Mouse (Mus musculus): ENCODE results near the gene Ppp4r1. TPM values are rescaled to one million over a fixed set of nuclear protein-coding genes. Genes with fewer than 3 reads are reported as not detected.

The Ppp4r1 gene
- polyA plus RNA-seq, 1 experiment: 5.2 TPM

DNA sequence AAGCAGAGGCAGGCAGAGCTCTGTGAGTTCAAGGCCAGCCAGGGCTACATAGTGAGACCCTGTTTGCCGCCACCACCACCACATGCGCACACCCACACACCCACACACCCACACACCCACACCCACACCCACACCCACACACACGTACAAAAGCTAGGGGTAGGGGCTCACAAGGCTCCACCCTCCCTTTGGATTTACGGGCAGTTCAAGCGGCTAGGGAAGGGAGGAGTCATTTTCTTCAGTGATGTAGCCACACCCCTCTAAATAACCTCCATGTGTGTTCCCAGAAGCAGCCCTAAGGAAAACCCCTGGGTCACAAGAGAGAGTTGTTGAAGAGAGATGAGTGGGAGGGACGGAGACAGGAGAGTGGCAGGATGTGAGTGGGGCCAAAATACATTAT lies 94.7 kb downstream of the Ppp4r1 start:
- no peak overlapping the region for H3K4me3 ChIP-seq (replicated peaks)
- peaks cover 91% of the 10 kb centered on the region for H3K4me1 ChIP-seq
- no peaks in the 10 kb centered on the region for H3K27me3 ChIP-seq (replicated peaks)
- no peak for TF ChIP-seq FLI1 (IDR thresholded peaks at IDR 0.05; ENCODE audit: low read length)
- no peak for TF ChIP-seq GATA1 (IDR thresholded peaks at IDR 0.05; ENCODE audit: borderline replicate concordance, low read length)
- H3K36me3 ChIP-seq (replicated peaks; ENCODE audit: low read length): peaks cover 52% of the 10 kb centered on the region
- H3K9me3 ChIP-seq: no peaks in the 10 kb centered on the region

- peaks cover 15% of the 10 kb centered on the region for H3K36me3 ChIP-seq (replicated peaks; ENCODE audit: low read length)
- TF ChIP-seq FLI1 (IDR thresholded peaks at IDR 0.05; ENCODE audit: low read length) (no peak), GATA1 (IDR thresholded peaks at IDR 0.05; ENCODE audit: borderline replicate concordance, low read length) (no peak)
- 0 out of 2 replicates have a peak, but pooled peaks cover under 1% of the 10 kb centered on the region for H3K9me3 ChIP-seq
- H3K4me3 ChIP-seq (replicated peaks): peak overlapping the region; percentile 98
- H3K27me3 ChIP-seq (replicated peaks): no peaks in the 10 kb centered on the region
- H3K4me1 ChIP-seq: peaks cover 62% of the 10 kb centered on the region
Measured at GRCm38 (mm10) chr17:65884061-65884669, 101.8 kb downstream of the Ppp4r1 start.

DNA sequence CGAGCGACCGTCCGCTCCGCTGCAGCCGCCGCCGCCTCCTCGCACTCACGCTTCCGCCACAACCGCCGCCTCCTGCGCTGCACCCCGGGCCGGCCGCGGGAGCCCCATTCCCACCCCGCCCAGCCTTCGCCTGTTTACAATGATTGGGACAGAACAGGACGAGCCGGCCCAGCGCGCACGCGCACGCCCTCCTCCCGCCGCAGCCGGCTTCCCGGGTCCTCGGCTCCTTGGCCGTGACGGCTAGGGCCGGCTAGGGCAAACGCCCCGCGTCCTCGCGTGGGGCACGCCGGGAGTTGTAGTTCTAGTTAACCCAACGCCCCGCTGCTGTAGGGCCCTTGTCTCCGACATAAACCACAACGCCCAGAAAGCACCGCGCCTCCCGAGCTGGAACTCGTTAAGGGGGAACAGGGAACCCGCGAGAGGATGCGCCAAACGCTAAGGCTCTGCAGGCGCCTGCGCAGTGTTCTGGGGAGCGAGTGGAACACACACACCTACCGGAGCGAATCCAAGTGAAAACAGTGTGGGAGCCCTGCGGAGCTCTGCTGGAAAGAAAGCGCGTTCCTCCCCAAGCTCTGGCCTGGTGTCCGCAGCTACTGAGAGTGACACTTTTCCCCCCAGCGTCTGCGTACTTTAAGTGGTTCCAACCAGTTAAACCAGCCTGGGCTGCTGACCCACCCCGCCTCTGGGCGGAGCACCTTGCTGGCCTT lies 102.5 kb downstream of the Ppp4r1 start:
- H3K4me1 ChIP-seq: peaks cover 57% of the 10 kb centered on the region
- no peak for TF ChIP-seq FLI1 (IDR thresholded peaks at IDR 0.05; ENCODE audit: low read length)
- no peak for TF ChIP-seq GATA1 (IDR thresholded peaks at IDR 0.05; ENCODE audit: borderline replicate concordance, low read length)
- H3K27me3 ChIP-seq (replicated peaks): no peaks in the 10 kb centered on the region
- H3K9me3 ChIP-seq: 0 out of 2 replicates have a peak, but pooled peaks cover 3% of the 10 kb centered on the region
- peaks cover 12% of the 10 kb centered on the region for H3K36me3 ChIP-seq (replicated peaks; ENCODE audit: low read length)
- H3K4me3 ChIP-seq (replicated peaks): peak overlapping the region; percentile 98

- Histone ChIP-seq H3K4me1 (peaks cover 52% of the 10 kb centered on the region), H3K4me3 (replicated peaks) (peak overlapping the region; percentile 98), H3K9me3 (0 out of 2 replicates have a peak, but pooled peaks cover 3% of the 10 kb centered on the region), H3K36me3 (replicated peaks; ENCODE audit: low read length) (peaks cover 8% of the 10 kb centered on the region), H3K27me3 (replicated peaks) (no peaks in the 10 kb centered on the region)
- no peak for TF ChIP-seq FLI1 (IDR thresholded peaks at IDR 0.05; ENCODE audit: low read length)
- TF ChIP-seq GATA1 (IDR thresholded peaks at IDR 0.05; ENCODE audit: borderline replicate concordance, low read length): no peak
Measured at GRCm38 (mm10) chr17:65885398-65885696, 103.0 kb downstream of the Ppp4r1 start.

DNA sequence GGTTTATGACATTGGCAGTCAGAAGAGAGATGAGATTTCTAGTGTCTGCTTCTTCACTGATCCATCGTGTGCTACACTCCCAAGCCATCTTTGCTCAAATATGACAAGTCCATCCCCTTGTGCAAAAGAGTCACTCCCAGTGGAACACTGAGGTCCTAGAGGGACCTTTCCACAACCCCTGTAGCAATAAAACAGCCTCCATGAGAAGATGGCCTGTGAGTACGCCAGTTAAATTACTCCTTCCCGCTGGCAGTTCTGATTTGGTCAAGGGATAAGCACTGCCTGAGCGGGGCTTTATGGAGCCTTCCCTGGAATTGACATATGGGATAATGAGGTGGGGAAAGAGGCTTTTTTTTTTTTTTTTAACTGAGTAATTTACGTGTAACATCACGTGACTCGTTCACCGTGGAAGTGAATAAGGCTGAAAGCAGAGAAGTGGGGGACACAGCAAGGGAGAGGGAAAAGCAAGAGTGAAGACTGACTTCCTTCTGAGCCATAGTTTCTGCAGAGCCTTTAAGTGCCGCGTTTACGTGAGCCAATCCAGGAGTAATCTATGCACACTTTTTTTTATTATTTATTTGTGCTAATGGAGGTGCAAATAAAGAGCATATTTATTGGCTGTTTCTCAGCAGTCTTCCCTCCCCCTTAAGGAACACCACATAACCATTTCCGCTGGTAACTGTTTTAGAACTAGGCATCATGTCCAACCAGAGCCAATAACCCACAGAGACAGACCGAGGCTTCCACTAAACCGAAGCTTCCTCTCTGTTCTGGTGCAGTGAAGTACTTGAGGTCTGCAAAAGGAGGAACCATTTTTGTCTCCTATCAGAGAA lies 103.5 kb downstream of the Ppp4r1 start, which contains the start of gene Ralbp1:
Gene Ralbp1, minus strand, starts transcription at position 102 of the 833 bp plus-strand sequence.
- Histone ChIP-seq H3K9me3 (0 out of 2 replicates have a peak, but pooled peaks cover 3% of the 10 kb centered on the region), H3K36me3 (replicated peaks; ENCODE audit: low read length) (peaks cover 8% of the 10 kb centered on the region), H3K27me3 (replicated peaks) (no peaks in the 10 kb centered on the region), H3K4me1 (peaks cover 48% of the 10 kb centered on the region), H3K4me3 (replicated peaks) (peak within 1 kb of the TSS; percentile 98)
- no peak for TF ChIP-seq GATA1 (IDR thresholded peaks at IDR 0.05; ENCODE audit: borderline replicate concordance, low read length)
- no peak for TF ChIP-seq FLI1 (IDR thresholded peaks at IDR 0.05; ENCODE audit: low read length)

GRCm38 (mm10) chr17:65886571-65886970 lies 104.2 kb downstream of the Ppp4r1 start:
- Histone ChIP-seq H3K9me3 (0 out of 2 replicates have a peak, but pooled peaks cover 3% of the 10 kb centered on the region), H3K27me3 (replicated peaks) (no peaks in the 10 kb centered on the region), H3K4me3 (replicated peaks) (peak overlapping the region; percentile 98), H3K4me1 (peaks cover 48% of the 10 kb centered on the region), H3K36me3 (replicated peaks; ENCODE audit: low read length) (peaks cover 8% of the 10 kb centered on the region)
- TF ChIP-seq GATA1 (IDR thresholded peaks at IDR 0.05; ENCODE audit: borderline replicate concordance, low read length) (no peak), FLI1 (IDR thresholded peaks at IDR 0.05; ENCODE audit: low read length) (no peak)

- H3K27me3 ChIP-seq (replicated peaks): no peaks in the 10 kb centered on the region
- H3K9me3 ChIP-seq: 0 out of 2 replicates have a peak, but pooled peaks cover 3% of the 10 kb centered on the region
- no peak overlapping the region for H3K4me3 ChIP-seq (replicated peaks)
- H3K36me3 ChIP-seq (replicated peaks; ENCODE audit: low read length): peaks cover 8% of the 10 kb centered on the region
- H3K4me1 ChIP-seq: peaks cover 24% of the 10 kb centered on the region
- TF ChIP-seq GATA1 (IDR thresholded peaks at IDR 0.05; ENCODE audit: borderline replicate concordance, low read length): no peak
- TF ChIP-seq FLI1 (IDR thresholded peaks at IDR 0.05; ENCODE audit: low read length): no peak
Measured at GRCm38 (mm10) chr17:65889476-65889875, 107.1 kb downstream of the Ppp4r1 start.

Other genes with a start within 250 kb of the Ppp4r1 start
- not detected in 2 replicates for gene Tmem232, start 241.8 kb upstream of the Ppp4r1 start, polyA plus RNA-seq (2012; ENCODE audit: insufficient read depth, low replicate concordance)
- gene Vapa, start 169.0 kb upstream of the Ppp4r1 start, polyA plus RNA-seq (2012; ENCODE audit: insufficient read depth, low replicate concordance): 91.1 and 360 TPM in 2 replicates
- gene Txndc2, start 140.4 kb upstream of the Ppp4r1 start, polyA plus RNA-seq (2012; ENCODE audit: insufficient read depth, low replicate concordance): not detected in 2 replicates
- gene Rab31, start 9.8 kb upstream of the Ppp4r1 start, polyA plus RNA-seq (2012; ENCODE audit: insufficient read depth, low replicate concordance): 2.8 TPM in 1 of 2 replicates, not detected in the other
- 83.9 and 184 TPM in 2 replicates for gene Ralbp1, start 103.2 kb downstream of the Ppp4r1 start, polyA plus RNA-seq (2012; ENCODE audit: insufficient read depth, low replicate concordance)
- 1.9 and 3.3 TPM in 2 replicates for gene Twsg1, start 168.7 kb downstream of the Ppp4r1 start, polyA plus RNA-seq (2012; ENCODE audit: insufficient read depth, low replicate concordance)

All from megakaryocyte, embryonic 14.5 days (primary cell).